ENCODE assay signal across 8 mouse cellular contexts in the genomic region with DNA sequence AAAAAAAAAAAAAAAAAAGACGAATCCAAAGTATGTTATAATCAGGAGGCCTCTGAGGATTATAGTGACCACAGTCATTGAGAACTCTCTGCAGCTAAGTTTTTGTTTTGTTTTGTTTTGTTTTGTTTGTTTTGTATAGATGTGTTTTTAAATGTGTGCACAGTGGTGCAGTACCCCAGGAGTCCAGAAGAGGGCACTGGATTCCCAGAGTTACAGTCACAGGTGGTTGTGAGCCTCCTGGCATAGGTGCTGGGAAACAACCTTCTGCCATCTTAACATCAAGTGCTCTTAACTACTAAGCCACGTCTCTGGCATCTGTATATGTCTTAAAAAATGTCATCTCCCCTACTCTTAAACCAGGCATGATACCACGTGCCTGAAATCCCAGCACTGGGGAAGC. TPM values are rescaled to one million over a fixed set of nuclear protein-coding genes. Genes with fewer than 3 reads are reported as not detected.
DNase-seq lines count a peak whose midpoint lies in the region; ATAC-seq and TF ChIP-seq lines count a peak whose summit lies in the region.

No protein-coding gene starts in this region.

- ATAC-seq in liver, embryonic 12.5 days, result no peak
- ATAC-seq in megakaryocyte progenitor cell, adult 5-6 weeks (replicated peaks; ENCODE audit: poor library complexity), result peak; percentile 80

- H3K4me3 ChIP-seq in liver, embryonic 12.5 days, result no peak overlapping the region

- 20% methylated on average over 3 of the region's 3 CpGs for WGBS in liver, embryonic 12.5 days (ENCODE audit: insufficient replicate concordance)

- H3K4me2 ChIP-seq in liver, embryonic 12.5 days, result no peak overlapping the region

- 0 out of 2 replicates have a peak, but pooled peaks cover 5% of the 10 kb centered on the region for H3K4me1 ChIP-seq in liver, embryonic 12.5 days

- no peaks in the 10 kb centered on the region for H3K9me3 ChIP-seq in liver, embryonic 12.5 days (replicated peaks)

- intact Hi-C loops in gastrocnemius, postnatal 36 days (cut with DNase I), result no loop called here

- no peaks in the 10 kb centered on the region for H3K27me3 ChIP-seq in liver, embryonic 12.5 days (replicated peaks)

- H3K9ac ChIP-seq in liver, embryonic 12.5 days, result no peak overlapping the region

- TF ChIP-seq CTCF in brain, embryonic 14.5 days (IDR thresholded peaks at IDR 0.05; ENCODE audit: borderline replicate concordance, extremely low read depth, insufficient read depth, insufficient read length), result peak; percentile 69; the same call in 1 of the 2 replicates

- no peak overlapping the region for H3K27ac ChIP-seq in liver, embryonic 12.5 days

- no peak for TF ChIP-seq POLR2A in brain, embryonic 14.5 days (IDR thresholded peaks at IDR 0.05; ENCODE audit: borderline replicate concordance, extremely low read depth, insufficient read depth, insufficient read length, poor library complexity, severe bottlenecking)

- peak; percentile 29 for DNase-seq in adrenal gland, postnatal 25 days
- no peak for DNase-seq in adrenal gland, adult 2 months
- DNase-seq in liver, result peak; percentile 53
- DNase-seq in brain, embryonic 14.5 days (ENCODE audit: low read depth), result peak; percentile 56
- DNase-seq in gastrocnemius, postnatal 36 days, result no peak
- DNase-seq in adrenal gland, adult 18-20 months (ENCODE audit: low spot score in 2 of 2), result no peak

- H3K36me3 ChIP-seq in liver, embryonic 12.5 days, result no peaks in the 10 kb centered on the region

RNA-seq across cellular contexts. Expression of gene Alkbh6, which starts 7.6 kb away (rescaled TPM):
- total RNA-seq in adrenal gland, postnatal 25 days (2021), result 51.6 and 59.2 TPM in 2 replicates
- total RNA-seq in adrenal gland, adult 2 months (2021), result 10 to 100 TPM; 57.8 to 73.6 TPM
- 276 and 312 TPM in 2 replicates for polyA plus RNA-seq in adrenal gland, adult 2 months (2012; rRNA removed)
- 24.2 and 24.5 TPM in 2 replicates for polyA plus RNA-seq in liver, embryonic 12.5 days (2016; fragmentation: Nextera tagmentation; extraction: Ambion mirVana)
- polyA plus RNA-seq in brain, embryonic 14.5 days (2012; rRNA removed), result 131 and 198 TPM in 2 replicates
- total RNA-seq in megakaryocyte progenitor cell, adult 5-6 weeks (2015), result 17.8 and 21.9 TPM in 2 replicates
- 34.2 and 41.8 TPM in 2 replicates for total RNA-seq in megakaryocyte progenitor cell, adult 5-6 weeks (2017)
- total RNA-seq in gastrocnemius, postnatal 36 days (2021), result 10 to 100 TPM; 18.3 to 18.4 TPM
- 10 to 100 TPM; 56.3 to 74.8 TPM for total RNA-seq in adrenal gland, adult 18-20 months (2021)

RNA-seq across cellular contexts. Expression of gene Clip3, which starts 9.4 kb away (rescaled TPM):
- total RNA-seq in adrenal gland, postnatal 25 days (2021), result 21.1 and 29.5 TPM in 2 replicates
- 10 to 100 TPM; 27.9 to 28.7 TPM for total RNA-seq in adrenal gland, adult 2 months (2021)
- polyA plus RNA-seq in adrenal gland, adult 2 months (2012; rRNA removed), result 10.2 and 17.3 TPM in 2 replicates
- polyA plus RNA-seq in liver, embryonic 12.5 days (2016; fragmentation: Nextera tagmentation; extraction: Ambion mirVana), result 3.2 and 4.8 TPM in 2 replicates
- polyA plus RNA-seq in brain, embryonic 14.5 days (2012; rRNA removed), result 233 and 314 TPM in 2 replicates
- total RNA-seq in megakaryocyte progenitor cell, adult 5-6 weeks (2015), result not detected in 2 replicates
- total RNA-seq in megakaryocyte progenitor cell, adult 5-6 weeks (2017), result not detected in 2 replicates
- 1 to 10 TPM; 4.5 to 5.6 TPM for total RNA-seq in gastrocnemius, postnatal 36 days (2021)
- 10 to 100 TPM; 22.6 to 24.3 TPM for total RNA-seq in adrenal gland, adult 18-20 months (2021)

RNA-seq across cellular contexts. Expression of gene Syne4, which starts 13.7 kb away (rescaled TPM):
- total RNA-seq in adrenal gland, postnatal 25 days (2021), result 29.0 and 41.3 TPM in 2 replicates
- 10 to 100 TPM; 18.8 to 34.5 TPM for total RNA-seq in adrenal gland, adult 2 months (2021)
- polyA plus RNA-seq in adrenal gland, adult 2 months (2012; rRNA removed), result 51.8 and 59.1 TPM in 2 replicates
- polyA plus RNA-seq in liver, embryonic 12.5 days (2016; fragmentation: Nextera tagmentation; extraction: Ambion mirVana), result 11.7 and 12.1 TPM in 2 replicates
- 28.5 and 36.3 TPM in 2 replicates for polyA plus RNA-seq in brain, embryonic 14.5 days (2012; rRNA removed)
- 0.24 and 0.25 TPM in 2 replicates for total RNA-seq in megakaryocyte progenitor cell, adult 5-6 weeks (2015)
- 2.0 TPM in 1 of 2 replicates, not detected in the other for total RNA-seq in megakaryocyte progenitor cell, adult 5-6 weeks (2017)
- 1 to 10 TPM in 1 of 2 experiments, not detected in 1; 1.9 TPM for total RNA-seq in gastrocnemius, postnatal 36 days (2021)
- 10 to 100 TPM; 21.8 to 31.5 TPM for total RNA-seq in adrenal gland, adult 18-20 months (2021)

RNA-seq across cellular contexts. Expression of gene E130208F15Rik, which starts 20.6 kb away (rescaled TPM):
- 1.5 and 2.0 TPM in 2 replicates for total RNA-seq in adrenal gland, postnatal 25 days (2021)
- 1 to 10 TPM; 1.2 to 1.6 TPM for total RNA-seq in adrenal gland, adult 2 months (2021)
- polyA plus RNA-seq in adrenal gland, adult 2 months (2012; rRNA removed), result 2.0 and 2.7 TPM in 2 replicates
- polyA plus RNA-seq in liver, embryonic 12.5 days (2016; fragmentation: Nextera tagmentation; extraction: Ambion mirVana), result 2.3 and 2.9 TPM in 2 replicates
- 0.36 and 0.37 TPM in 2 replicates for polyA plus RNA-seq in brain, embryonic 14.5 days (2012; rRNA removed)
- total RNA-seq in megakaryocyte progenitor cell, adult 5-6 weeks (2015), result 0.47 TPM in 1 of 2 replicates, not detected in the other
- 1.6 and 2.0 TPM in 2 replicates for total RNA-seq in megakaryocyte progenitor cell, adult 5-6 weeks (2017)
- total RNA-seq in gastrocnemius, postnatal 36 days (2021), result under 1 TPM; 0.48 to 0.72 TPM
- 1 to 10 TPM in 1 of 2 experiments, under 1 TPM in 1; 0.63 to 1.0 TPM for total RNA-seq in adrenal gland, adult 18-20 months (2021)

RNA-seq across cellular contexts. Expression of gene Wdr62, which starts 20.7 kb away (rescaled TPM):
- 7.2 and 8.4 TPM in 2 replicates for total RNA-seq in adrenal gland, postnatal 25 days (2021)
- 1 to 10 TPM; 4.8 to 6.1 TPM for total RNA-seq in adrenal gland, adult 2 months (2021)
- polyA plus RNA-seq in adrenal gland, adult 2 months (2012; rRNA removed), result 16.3 and 17.6 TPM in 2 replicates
- 11.5 and 11.9 TPM in 2 replicates for polyA plus RNA-seq in liver, embryonic 12.5 days (2016; fragmentation: Nextera tagmentation; extraction: Ambion mirVana)
- 15.2 and 26.2 TPM in 2 replicates for polyA plus RNA-seq in brain, embryonic 14.5 days (2012; rRNA removed)
- total RNA-seq in megakaryocyte progenitor cell, adult 5-6 weeks (2015), result 14.7 and 22.8 TPM in 2 replicates
- 7.8 and 11.5 TPM in 2 replicates for total RNA-seq in megakaryocyte progenitor cell, adult 5-6 weeks (2017)
- 1 to 10 TPM; 2.2 to 2.7 TPM for total RNA-seq in gastrocnemius, postnatal 36 days (2021)
- 1 to 10 TPM; 4.9 to 6.7 TPM for total RNA-seq in adrenal gland, adult 18-20 months (2021)

Comparison
In these comparisons a context has a peak if more than half of its experiments do, and no peak if none do; other contexts are left out.
1. DNase-seq: peak in adrenal gland, postnatal 25 days (single experiment), liver (single experiment) and brain, embryonic 14.5 days (single experiment); none in adrenal gland, adult 2 months (single experiment), gastrocnemius, postnatal 36 days (0 of 2) and adrenal gland, adult 18-20 months (0 of 2).
2. RNA of gene Clip3, which starts 9.4 kb away (total RNA-seq): 21.1 to 29.5 TPM in adrenal gland, postnatal 25 days, 27.9 to 28.7 TPM in adrenal gland, adult 2 months, 22.6 to 24.3 TPM in adrenal gland, adult 18-20 months and 4.5 to 5.6 TPM in gastrocnemius, postnatal 36 days; not detected in megakaryocyte progenitor cell, adult 5-6 weeks; every median in the first group is over 4 times any median in the second.
3. RNA of gene Syne4, which starts 13.7 kb away (total RNA-seq): 18.8 to 34.5 TPM in adrenal gland, adult 2 months, 21.8 to 31.5 TPM in adrenal gland, adult 18-20 months and 29.0 to 41.3 TPM in adrenal gland, postnatal 25 days; 1.9 TPM in gastrocnemius, postnatal 36 days and 0.24 to 2.0 TPM in megakaryocyte progenitor cell, adult 5-6 weeks; every median in the first group is over 4 times any median in the second.